Mouse (Mus musculus): ENCODE data around the gene Med23. TPM values are rescaled to one million over a fixed set of nuclear protein-coding genes. Genes with fewer than 3 reads are reported as not detected.

Gene Med23
- 10 to 100 TPM; 19.0 to 31.2 TPM for total RNA-seq (2021)
- long read RNA-seq, experiment 1, partial matches to known transcripts, result 5 of 5 reads
- long read RNA-seq, experiment 1, other reads (novel, unspliced or antisense), result 0 of 5 reads
- long read RNA-seq, experiment 2, full-length matches to known transcripts, result 4 of 6 reads
- long read RNA-seq, experiment 2, partial matches to known transcripts, result 0 of 6 reads
- long read RNA-seq, experiment 2, other reads (novel, unspliced or antisense), result 2 of 6 reads

DNA sequence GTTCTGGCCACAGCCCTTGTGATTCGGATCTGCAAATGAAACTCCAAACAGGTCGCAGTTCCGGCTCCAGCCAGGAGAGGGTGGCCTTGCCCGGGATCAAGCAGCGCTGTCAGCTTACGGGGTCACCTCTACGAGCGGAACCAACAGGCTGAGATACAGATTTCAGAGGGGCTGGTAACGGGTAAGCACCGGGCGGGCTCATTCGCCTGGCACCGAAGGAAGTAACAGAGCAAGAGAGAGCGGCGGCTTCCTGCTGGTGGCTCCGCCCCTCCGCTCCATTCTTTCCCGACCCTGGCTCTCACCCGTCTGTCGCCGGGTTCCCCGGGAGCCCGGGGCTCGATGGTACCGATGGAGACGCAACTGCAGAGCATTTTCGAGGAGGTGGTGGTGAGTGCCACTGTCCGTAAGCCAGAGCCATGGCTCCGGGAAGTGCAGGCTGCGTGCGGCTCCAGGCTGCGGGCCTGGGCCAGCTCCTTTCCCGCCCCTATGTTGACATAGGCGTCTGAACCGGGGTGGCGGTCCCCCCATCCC lies at the start of gene Med23:
Gene Med23, plus strand, starts transcription at position 227 of the 531 bp plus-strand sequence.
- DNase-seq, result peak; percentile 98

DNA sequence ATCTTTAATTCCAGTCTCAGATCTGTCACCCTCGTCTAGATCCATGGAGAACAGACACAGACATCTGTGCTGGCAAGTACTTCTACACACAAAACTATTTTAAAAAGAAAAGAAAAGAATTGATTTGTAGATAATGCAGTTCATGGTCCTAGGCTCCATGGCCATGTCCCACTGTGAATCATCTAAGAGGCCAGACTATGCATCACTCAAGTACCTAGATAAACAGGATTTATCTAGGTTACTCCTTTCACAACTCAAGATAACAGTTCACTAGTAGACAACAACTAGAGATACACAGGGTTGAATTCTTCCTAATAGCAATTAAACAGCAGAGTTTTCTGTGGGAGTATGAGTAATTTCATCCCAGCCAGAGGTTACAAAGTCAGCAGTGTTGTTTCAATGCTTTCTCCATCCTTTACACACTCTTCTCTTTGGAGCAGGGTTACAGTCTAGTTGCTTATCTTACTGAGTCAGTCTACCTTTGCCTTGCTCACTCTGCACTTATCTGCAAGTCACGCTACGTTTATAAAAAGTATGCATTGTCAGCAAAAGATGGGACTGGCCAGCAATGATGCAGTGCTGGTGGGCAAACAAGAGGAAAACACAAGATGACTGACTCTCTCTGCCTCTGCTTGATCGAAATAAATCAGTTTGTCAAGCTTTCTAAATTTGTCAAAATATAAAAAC lies 47.7 kb upstream of the Med23 start:
- DNase-seq, result no peak

DNA sequence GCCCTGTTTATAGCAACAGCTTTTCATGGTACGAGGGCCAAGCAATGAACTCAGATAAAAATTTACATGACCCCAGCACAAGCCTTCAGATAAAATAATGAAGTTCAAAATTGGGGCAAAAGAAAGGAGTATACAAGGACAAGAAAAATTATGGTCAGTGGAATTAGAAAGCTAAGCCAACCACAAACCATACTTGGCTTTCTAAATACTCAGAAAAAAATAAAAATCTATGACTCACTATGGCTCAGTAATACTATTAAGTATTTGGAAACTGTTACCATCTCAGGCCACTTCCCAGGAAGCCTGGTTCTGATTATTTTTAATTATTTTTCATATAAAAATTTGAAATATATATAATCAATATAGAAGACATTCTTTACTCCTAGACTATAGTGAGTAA lies 46.9 kb upstream of the Med23 start:
- no peak for DNase-seq

DNA sequence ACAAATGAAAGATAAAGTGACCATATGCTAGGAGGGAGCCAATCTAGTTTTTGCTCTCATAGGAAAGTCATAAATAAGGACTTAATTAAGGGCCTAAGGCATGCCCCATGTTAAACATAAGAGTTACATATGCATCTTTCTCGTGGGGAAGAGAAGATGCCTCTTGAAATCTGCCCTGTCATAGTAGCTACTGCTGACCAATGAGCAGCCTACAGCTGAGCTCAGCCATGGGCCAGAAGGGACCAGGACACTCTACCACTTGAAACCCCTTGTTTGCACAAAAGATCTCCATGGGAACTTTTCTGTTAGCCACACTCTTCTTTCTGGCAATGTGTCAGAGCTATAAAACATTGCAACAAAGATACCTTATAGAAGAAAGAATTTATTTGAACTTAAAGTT lies 46.5 kb upstream of the Med23 start:
- no peak for DNase-seq

DNA sequence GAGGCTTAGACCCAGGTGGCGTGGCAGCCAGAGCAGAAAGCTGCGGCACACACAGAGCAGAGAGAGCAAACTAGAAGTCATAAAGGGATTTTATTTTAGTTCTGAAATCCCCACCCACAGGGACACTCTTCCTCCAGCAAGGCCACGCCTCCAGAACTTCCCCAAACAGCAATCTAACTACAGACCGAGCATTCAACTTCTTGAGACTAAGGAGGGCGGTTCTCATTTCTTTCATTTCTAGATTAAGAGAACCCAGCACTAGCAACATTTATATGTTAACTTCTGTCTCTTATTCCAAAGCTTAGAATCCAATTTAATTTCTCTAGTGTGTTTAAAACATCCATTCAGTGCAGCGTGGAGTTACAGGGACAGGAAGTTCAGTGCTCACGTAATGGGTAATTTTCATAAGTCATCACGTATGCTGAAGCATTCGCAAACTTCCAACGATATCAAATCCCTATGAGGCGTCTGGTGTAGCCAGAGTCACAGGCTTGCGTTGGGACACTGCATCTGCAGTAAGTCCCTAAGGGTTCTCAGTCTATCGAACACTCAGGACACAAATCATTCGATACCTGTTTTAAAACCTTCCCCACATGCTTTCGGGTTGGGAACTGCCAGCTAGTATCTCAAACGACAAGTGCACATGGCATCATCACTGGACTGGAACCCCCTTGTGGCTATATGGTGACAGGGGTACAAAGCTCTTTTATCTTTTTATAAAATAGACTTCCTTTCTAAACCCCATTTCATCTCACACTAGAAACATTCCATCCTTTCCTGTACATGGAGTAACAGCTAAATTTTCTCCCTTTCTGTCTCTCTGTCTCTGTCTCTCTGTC lies 45.9 kb upstream of the Med23 start:
- no peak for DNase-seq

DNA sequence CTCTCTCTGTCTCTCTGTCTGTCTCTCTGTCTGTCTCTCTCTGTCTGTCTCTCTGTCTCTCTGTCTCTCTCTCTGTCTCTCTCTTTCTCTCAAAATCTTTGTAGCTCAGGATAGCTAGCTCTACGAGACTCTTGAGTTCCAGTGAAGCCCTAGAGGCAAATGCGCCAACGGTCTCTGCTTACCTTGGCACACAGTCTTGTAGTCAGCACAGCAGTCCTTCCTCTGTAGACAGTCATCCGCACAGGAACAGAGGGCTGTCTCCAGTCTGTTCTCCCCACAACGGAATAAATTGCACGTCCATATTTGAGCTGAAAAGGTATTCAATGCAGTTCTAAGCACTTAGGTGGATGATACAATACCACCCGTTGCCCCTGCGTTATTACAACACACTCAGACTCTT lies 45.2 kb upstream of the Med23 start:
- DNase-seq, result no peak

DNA sequence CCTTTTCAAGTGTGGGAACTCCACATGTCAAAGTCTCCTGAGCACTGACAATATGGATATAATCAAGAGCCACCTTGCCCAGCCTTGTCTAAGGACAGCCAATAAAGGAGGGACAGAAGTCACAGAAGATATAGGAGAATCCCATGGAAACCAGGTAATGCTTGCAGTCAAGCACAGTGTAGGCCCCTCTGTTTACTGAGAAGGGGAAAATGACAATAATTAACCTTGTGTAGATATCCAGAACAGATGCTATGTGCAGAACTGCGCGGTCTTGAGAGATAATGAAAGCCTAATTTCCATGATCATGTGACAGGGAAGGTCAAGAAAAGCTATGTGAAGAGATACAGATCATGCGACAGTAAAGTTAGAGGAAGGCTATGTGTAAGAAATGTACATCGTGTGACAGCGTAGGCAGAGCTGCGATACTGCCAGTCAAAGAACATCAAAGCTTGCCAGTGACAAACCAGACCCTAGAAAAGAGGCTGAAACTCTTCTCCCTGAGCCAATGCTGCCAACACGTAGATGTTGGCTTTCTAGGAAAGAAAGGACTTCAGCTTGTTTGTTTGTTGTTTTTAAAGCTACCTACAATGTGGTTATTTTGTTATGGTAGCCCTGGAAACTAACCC lies 44.2 kb upstream of the Med23 start:
- DNase-seq, result no peak

DNA sequence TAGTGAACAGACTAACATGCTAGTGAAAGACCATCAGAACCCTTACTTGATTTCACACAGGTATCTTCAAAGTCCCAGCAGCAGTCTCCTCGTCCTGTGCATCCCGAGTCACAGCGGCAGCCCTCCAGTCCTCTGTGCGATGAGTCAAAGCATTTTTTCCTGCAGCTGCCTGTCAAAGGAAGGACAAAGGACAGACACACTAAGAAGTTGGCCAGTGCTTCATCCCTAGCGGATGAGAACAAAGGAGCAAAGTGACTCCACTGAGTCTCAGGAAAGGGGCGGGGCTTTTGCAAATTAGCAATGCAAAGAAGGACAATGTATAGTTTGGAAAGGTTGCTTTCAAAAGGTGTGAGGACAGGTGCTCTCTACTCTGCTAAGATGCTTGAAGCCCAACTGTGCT lies 43.7 kb upstream of the Med23 start:
- peak; percentile 10 for DNase-seq

DNA sequence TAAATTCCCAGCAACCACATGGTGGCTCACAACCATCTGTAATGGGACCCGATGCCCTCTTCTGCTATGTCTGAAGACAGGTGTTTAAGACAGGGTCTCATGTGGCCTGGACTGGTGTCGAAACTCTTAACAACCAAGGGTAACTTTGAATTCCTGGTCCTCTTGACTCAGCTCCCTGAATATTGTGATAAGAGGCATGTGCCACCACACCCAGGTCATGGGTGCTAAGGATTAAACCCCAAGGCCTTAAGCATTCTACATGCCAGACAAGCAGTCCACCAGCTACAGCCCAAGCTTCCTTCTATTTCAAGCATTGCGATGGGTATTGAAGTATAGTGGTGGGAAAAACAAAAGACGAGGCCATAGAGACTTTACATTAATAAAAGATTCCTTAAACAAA lies 41.6 kb upstream of the Med23 start:
- DNase-seq, result no peak

DNA sequence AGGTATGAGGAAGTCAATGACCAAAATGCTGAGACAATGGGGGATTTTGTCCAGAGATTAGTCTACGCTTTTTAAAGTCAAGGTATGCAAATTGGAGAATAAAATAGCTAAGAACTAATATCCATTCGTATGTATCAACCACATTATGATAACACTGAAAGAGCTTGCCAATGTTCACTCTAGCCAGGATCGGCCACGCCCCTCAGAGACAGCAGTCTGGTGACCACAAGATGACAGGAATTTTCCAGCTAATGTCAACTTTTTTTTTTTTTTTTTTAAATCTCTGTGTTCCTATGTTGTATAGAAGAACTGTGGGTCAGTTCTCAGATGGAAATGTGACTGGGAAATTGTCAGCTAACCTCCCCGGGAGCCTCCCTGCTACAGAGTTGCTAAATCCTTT lies 39.3 kb upstream of the Med23 start:
- no peak for DNase-seq

DNA sequence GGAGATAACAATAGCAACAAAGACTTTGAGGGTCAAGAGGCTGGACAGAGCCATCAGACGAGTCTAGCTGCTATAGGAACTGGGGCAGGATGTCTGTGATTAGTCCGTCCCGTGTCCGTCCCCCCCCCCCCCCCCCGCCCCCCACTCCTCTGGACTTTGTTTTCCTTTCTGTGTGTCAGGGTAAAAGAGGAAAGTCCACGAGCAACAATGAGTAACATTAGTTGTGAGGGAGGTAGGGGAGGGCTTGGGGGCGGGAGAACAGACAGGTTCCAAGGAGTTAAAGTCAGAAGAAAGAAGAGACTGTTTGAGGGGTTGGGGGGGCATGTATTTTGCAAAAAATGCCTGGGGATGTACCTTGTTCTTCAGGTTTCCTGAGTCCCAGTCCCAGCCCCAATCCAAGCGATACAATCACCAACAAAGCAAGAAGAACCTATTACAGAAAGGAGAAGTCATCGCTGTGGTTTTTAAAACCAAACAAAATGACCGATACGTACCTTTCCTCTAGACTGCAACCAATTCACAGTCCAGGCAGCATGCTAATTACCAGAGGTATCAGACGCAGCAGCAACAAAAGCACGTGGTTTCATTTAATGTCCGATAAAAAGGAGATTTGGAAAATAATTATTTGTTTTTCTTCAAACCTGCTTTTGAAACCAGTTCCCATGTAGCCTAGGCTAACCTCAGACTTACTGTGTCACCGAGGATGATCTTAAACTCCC lies 38.2 kb upstream of the Med23 start:
- DNase-seq, result no peak

DNA sequence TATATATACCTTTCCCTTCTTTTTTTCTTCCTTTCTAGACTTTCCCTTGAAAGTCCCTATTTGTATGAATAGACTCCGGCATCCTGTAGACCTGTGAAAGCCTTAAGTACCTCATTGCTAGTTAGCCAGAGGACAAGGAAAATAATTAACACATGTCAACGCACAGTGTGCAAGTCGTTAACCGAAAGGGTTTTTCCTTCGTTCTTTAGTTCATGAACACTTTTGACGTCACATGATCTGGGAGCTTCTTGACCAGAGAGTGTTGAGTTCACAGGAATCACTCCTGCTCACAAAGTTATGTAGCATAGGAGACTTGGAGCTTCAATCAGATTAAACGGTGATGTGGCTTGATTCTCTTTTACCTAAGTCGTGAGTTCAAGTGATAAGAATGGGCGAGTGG lies 37.5 kb upstream of the Med23 start:
- DNase-seq, result no peak

DNA sequence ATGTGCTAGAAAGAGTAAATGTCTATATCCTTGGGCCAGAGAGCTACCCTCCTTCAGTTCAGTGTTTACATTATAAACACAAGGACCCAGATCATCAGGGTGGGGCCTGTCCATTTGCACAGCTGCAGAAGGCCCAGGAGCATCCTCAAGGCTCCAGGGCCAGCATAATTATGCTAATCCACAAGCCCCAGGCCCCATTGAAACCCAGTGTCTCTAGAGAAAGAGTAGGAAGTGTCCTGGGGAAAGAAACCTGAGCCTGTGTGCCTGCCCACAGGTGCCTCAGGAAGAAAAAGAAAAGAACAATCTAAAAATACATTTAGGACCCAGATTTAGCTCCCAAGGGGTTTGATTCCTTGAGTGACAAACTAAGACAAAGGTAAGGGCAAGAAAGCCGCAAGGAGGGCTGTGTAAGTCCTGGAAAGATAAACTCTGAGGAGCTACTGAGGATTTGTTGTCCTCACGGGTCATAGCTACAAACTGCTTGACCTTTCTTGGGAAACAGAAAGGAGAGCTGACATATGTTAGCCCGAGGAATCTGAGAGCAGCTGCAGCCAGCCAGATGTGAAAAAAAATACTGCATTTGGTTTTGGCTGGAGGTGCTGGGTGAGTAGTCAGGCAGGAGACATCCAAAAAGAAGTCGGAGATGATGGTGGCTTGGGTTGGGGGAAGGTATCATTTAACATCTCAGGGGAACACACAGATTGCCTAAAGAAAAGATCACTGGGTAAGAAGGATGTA lies 35.0 kb upstream of the Med23 start:
- no peak for DNase-seq

DNA sequence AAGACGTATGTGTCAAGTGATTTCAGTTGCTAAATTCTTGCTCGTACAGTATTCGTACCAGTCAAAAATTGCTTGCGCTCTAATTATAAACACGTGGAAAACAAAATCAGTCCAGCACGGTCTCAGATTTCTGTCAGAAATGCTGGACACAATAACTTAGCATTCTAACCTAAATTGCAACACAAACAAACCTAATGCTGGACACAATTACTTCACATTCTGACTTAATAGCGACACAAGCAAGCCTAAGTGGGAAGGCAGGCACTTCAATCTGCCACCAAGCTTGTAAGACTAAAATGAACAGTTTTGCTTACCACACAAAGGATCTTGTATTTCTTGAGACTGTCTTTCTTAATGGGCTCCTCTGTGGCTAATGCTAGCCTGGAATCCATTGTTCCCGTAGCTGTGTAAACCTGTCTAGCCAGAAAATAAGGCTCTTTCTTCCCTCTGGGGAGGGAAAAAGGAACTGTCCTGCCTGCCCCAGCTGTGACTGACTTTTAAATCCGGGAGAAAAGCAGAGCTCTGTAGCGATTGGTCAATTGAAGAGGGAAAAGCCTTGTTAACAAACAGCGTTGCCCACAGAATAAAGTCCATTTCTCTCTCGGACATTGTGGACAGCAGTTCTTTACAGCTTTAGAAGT lies 34.0 kb upstream of the Med23 start:
- peak; percentile 17 for DNase-seq

DNA sequence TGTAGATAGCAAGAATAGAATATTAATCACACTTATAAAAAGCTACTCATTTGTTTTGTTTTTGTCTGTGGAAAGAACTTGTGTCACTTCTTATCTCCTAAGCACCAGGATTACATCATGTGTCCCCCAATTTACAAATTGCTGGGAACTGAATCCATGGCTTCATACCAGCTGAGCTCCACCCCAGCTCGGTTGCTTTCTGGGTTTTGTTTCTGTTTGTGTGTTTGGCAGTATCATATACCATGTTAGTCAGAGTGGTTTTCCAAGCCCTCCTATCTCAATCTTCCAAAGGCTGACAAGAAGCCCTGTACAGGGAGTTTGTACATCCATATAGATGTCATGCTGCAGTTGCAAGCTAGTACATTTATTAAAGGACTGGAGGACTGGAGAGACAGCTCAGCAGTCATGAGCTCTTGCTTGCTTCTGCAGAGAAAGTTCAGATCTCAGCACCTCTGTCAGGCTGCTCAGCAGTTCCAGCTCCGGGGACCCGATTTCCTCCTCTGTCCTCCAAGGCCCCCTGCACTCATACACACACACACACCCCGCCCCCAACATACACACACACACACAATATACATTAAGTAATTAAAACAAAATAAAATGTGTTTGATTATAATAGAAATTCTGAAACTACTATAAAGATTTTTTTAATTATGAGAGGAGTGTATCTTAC lies 33.3 kb upstream of the Med23 start:
- no peak for DNase-seq

DNA sequence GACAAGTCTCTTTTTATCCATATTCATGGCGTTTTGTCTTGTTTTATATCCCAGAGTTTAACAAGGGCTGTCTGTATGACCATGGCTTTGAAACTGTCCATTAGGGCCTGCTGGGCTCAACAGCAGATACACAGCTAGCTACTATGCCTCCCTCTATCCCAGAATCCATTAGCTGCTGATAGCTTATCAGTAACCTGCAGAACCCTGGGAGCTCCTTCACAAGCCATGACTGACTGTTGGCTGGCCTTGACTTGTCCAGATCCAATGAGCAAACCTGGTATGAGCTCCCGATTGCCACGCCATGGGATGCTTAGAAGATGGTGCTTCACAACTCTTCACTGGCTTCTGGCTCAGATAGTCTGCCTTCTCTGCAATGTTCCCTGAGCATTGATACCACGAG lies 29.0 kb upstream of the Med23 start:
- no peak for DNase-seq

DNA sequence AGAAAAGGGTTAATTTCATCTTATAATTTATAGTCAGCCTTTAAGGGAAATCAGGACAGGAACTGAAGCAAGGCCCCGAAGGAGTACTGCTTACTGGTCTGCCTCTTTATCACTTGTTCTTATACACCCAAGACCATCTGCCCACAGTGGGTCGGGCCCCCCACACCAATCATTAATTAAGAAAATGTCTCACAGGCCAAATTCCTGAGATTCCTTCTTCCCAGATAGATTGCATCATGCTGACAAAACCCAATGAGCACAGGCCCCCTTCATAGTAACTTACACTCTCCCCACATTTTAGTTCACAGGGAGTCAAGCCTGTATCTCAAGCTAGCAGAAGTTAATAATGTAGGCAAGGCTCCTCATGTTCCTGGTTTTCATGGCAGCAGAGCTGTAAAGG lies 27.8 kb upstream of the Med23 start:
- DNase-seq, result no peak

DNA sequence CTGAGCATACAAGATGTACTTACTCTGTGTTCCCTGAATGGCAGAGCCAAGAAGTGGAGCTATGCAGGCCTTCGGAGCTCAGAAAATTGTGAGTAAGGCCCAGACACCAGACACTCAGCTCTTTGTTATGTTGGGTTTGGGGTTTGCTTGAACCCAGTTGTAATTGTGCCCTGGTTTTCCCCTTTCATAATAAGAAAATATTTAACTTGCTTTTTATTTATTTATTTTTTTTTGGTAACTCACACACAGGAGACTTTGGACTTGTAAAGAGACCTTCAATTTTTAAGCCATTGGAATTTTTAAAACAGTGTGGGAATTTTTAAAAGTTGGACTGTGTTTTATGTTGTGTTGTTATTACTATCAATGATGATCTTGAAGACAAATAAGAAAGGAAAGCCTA lies 27.1 kb upstream of the Med23 start, which contains the start of gene Enpp3:
Gene Enpp3, minus strand, starts transcription at position 148 of the 400 bp plus-strand sequence.
- no peak for DNase-seq

DNA sequence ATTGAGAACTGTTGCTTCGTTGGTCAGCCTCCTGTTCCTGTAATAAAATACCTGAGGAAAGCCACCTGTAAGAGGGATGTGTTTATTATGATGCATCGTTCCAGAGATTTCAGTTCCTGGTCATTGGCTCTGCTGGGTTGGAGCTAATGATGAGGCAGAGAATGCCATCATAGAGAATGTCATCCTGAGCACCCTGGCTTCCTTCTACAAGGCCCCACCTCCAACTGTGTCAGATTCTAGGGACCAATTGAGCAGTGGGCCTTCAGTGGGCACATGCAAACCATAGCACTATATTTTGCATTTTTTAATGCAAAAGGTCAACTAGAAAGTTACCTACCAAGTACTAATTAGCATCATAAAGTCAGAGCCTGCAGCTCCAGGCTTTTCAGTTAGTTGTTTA lies 6.6 kb upstream of the Med23 start:
- no peak for DNase-seq

DNA sequence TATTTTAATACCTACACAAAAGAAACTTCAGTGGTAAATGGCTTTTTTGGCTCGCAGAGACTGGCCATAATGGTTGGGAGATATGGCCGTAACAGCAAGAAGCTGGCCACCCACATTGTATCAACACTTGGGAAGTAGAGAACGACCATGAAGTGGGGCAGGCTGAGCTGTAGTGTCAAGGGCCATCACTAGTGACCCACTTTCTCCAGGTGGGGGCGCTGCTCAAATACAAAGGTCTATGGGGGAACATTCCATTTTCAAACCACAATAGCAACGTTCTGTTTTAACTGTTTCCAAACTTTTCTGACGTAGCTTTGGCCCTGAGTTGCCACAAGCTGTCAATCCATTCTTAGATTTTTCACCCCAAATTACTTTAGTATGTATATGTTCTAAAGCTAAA lies 5.4 kb upstream of the Med23 start:
- no peak for DNase-seq

Measured in adrenal gland, postnatal 10 days (tissue).